Mouse (Mus musculus): ENCODE measurements around the gene Asb9. TPM values are rescaled to one million over a fixed set of nuclear protein-coding genes. Genes with fewer than 3 reads are reported as not detected.

Asb9 gene
- not detected for polyA plus RNA-seq (2015; fragmentation: Illumina TruSeq; extraction: RNeasy Lipid Tissue Mini Kit (QIAGEN cat#74804); ENCODE audit: low read depth, low replicate concordance)

DNA sequence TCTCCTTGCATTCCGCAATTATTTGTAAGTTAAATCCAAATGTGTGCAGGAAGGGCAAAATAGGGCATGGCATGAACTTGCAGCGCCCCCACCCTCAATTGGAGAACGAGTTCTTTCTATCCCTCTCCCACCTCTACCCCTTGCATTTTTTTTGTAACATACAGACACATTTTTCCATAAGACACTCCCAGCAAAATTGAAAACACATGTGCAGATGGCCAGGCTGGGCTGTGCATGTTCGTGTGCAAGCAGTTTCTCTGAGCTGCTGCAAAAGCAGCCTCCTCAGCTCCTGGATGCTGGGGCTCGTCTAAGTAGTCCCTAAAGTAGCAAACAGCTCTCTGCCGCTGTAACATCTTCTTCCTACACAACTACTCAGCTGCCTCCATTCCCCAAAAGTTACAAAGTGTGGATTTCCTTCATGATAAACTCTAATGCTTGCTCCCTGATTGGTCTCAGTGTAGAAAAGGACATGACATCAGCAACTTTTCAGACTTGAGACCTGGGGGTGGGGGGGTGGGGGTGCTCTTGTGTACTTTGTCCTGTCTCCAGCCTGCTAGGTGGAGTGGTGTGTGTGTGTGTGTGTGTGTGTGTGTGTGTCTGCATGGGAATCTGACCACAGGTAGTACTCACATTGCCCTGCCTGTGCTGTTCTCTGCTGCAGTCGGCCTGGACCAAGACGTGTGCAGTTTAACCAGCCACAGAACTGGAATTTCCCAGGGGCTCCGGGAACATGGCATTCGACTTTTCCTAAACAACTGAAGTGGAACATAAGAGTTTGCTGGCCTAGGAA, at the start of gene Asb9:
Gene Asb9 (plus strand): TSS at position 619 of the 790 bp plus-strand sequence.

Other genes starting within 250 kb of the Asb9 start
- 1.5 TPM for gene Bmx, start 248.1 kb upstream of the Asb9 start, polyA plus RNA-seq (2015; fragmentation: Illumina TruSeq; extraction: RNeasy Lipid Tissue Mini Kit (QIAGEN cat#74804); ENCODE audit: low read depth, low replicate concordance)
- gene Pir, start 237.0 kb upstream of the Asb9 start, polyA plus RNA-seq (2015; fragmentation: Illumina TruSeq; extraction: RNeasy Lipid Tissue Mini Kit (QIAGEN cat#74804); ENCODE audit: low read depth, low replicate concordance): 7.8 TPM
- gene Vegfd, start 132.9 kb upstream of the Asb9 start, polyA plus RNA-seq (2015; fragmentation: Illumina TruSeq; extraction: RNeasy Lipid Tissue Mini Kit (QIAGEN cat#74804); ENCODE audit: low read depth, low replicate concordance): 1.4 TPM
- gene Piga, start 86.5 kb upstream of the Asb9 start, polyA plus RNA-seq (2015; fragmentation: Illumina TruSeq; extraction: RNeasy Lipid Tissue Mini Kit (QIAGEN cat#74804); ENCODE audit: low read depth, low replicate concordance): 8.0 TPM
- gene Asb11, start 69.3 kb upstream of the Asb9 start, polyA plus RNA-seq (2015; fragmentation: Illumina TruSeq; extraction: RNeasy Lipid Tissue Mini Kit (QIAGEN cat#74804); ENCODE audit: low read depth, low replicate concordance): 6.9 TPM